Mouse (Mus musculus) c-Kit-positive CD71-positive TER-119-negative erythroid progenitor cells, embryonic 14.5 days (primary cell): Measurements from ENCODE around the gene Ppp1r14b.

Source experiments
- DNase-seq: peaks from one replicate; pipeline ENCODE4 v3.0.0-alpha.2; 2013; ENCODE audit warnings: low read depth

Ppp1r14b gene

DNA sequence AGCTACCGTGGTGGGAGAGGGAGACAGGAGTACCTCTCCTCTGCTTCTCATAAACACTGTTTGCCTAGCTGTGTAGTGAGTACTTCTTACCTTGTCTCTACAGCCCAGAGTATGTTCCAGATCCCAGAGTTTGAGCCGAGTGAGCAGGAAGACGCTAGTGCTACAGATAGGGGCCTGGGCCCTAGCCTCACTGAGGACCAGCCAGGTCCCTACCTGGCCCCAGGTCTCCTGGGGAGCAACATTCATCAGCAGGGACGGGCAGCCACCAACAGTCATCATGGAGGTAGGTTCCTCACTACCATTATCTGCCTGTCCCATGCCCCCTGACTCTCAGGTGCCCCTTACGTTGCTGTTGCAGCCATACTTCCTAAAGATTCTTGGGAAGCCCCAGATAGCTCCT lies 32.0 kb upstream of the Ppp1r14b start:
- DNase-seq, result no peak

DNA sequence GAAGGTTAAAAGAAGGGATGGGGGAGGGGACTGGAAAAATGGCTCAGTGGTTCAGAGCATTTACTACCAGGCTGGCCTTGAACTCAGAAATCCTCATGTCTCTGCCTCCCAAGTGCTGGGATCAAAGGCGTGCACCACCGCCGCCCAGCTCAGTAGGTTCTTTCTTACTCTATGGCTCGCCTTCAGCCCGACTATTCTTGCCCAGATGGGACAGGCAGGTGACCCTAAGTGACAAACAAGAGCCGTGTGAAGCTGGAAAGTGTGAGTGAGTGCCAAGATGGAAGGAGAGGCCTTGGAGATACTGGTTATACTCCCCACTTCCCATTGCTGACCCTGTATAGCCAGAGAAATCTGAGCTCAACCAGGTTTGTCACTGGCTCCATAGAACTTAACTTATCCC lies 31.1 kb upstream of the Ppp1r14b start:
- no peak for DNase-seq

DNA sequence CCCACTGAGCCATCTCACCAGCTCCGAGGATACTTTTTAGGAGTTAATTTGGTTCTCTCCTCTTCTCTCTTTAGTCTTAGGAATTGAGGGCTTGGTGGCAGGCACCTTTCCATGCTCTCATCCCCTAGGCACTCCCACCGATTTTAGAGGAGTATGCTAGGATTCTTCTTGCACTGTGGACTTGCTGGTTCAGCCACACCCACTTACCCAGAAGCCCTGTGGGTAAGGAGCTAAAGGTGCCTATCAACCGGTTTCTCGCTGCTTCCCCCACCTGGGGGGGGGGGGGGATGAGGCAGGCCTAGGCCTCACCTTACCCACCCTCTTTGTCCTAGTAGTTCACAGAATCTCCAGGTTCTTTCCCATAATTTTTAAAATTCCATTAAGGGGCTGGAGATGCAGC lies 27.0 kb upstream of the Ppp1r14b start:
- no peak for DNase-seq

DNA sequence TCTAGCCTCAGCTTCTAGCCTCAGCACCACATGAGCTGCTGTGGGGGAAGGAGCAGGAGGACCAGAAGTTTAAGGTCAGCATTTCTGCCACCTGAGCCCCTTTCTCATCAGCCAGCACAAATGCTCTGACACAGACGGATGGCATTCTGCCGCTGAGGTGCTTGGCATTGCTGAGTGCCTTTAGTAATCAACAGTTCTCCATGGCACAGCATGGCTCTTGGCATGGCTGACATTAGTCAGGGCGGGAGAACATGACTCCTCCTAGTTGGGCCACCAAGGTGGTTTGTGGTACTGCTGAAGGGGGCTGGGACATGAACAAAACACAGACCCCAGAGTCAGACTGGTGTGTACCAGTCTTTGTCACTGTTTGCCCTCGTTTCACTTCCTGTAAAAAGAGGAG lies 26.6 kb upstream of the Ppp1r14b start:
- no peak for DNase-seq

DNA sequence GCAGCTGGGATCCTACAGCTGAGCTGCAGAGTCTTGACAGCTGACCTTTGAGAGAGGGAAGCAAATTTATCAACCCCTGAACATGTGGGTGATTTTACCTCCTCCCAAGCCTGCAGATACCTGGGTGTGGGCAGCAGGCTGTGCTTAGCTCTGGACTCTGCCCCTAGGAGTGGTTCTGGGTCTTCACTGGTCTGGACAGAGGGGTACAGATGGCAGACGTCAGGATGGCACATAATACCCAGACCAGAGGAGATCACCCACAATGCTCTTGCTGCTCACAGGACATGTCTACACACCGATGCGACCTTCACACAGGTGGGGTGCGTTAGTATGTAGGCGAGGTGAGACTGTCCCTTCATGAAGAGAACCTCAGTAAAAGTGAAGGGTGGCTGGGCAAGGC lies 25.2 kb upstream of the Ppp1r14b start:
- DNase-seq, result no peak

DNA sequence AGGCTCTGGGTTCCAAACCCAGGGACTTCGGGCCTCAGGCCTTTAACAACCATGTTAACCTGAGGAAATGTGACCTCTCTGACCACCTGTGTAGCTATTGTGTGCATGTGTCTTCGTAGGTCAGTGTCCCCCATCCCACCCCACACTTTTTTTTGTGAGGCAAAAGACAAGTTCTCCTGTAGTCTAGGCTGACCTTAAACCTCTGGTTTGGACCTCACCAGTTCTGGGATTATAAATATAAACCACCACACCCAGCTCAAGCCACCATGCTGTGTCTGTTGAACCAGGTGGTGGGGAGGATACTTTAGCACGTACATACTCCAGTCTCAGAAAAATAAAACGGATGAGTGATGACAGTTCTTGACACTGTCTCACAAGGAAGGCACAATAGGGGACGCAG lies 24.8 kb upstream of the Ppp1r14b start:
- no peak for DNase-seq

DNA sequence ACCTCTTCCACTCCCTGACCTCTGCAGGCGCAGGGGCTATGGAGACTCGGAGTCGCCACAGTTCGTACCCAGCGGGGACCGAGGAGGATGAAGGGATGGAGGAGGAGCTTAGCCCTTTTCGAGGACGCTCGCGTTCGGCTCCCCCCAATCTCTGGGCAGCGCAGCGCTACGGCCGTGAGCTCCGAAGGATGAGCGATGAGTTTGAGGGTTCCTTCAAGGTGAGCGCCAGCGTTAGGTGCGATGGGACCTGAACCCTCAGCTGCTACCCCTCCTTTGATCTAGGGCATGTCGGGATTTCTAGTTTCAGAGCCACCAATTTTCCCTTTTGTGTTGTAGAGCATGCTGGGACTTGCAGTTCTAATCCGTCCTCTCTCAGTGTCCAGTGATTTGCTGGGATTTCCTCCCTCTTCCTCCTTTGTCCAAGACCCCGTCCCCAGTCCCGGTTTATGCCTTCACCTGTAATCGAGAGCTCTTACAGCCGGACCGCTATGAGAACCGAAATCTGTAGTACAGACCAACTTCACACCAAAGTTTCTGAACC lies 24.1 kb upstream of the Ppp1r14b start:
- DNase-seq, result no peak

DNA sequence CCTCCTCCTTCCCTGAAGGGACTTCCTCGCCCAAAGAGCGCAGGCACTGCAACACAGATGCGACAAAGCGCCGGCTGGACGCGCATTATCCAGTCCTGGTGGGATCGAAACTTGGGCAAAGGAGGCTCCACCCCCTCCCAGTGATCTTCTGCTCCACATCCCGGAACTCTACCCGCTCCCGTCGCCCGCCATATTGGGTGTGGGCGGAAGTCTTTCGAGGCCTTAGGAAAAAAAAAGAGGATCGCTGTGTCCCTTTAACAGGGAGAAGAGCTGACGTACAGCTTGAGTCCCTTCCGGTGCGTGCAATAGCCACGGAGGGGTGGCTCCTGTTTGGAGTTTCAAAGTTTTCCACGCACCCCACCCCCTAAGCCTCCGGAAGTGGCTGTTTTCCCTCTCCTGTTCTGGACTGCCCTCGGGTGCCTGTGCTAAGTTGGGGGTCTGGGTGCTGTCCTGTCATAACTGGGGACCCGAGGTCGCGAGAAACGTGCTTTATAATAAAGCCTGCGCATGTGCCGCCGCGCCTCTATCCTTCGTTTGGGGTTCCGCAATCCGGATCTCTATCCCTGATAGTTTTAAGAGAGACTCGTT lies 23.3 kb upstream of the Ppp1r14b start:
- DNase-seq, result peak; percentile 79

DNA sequence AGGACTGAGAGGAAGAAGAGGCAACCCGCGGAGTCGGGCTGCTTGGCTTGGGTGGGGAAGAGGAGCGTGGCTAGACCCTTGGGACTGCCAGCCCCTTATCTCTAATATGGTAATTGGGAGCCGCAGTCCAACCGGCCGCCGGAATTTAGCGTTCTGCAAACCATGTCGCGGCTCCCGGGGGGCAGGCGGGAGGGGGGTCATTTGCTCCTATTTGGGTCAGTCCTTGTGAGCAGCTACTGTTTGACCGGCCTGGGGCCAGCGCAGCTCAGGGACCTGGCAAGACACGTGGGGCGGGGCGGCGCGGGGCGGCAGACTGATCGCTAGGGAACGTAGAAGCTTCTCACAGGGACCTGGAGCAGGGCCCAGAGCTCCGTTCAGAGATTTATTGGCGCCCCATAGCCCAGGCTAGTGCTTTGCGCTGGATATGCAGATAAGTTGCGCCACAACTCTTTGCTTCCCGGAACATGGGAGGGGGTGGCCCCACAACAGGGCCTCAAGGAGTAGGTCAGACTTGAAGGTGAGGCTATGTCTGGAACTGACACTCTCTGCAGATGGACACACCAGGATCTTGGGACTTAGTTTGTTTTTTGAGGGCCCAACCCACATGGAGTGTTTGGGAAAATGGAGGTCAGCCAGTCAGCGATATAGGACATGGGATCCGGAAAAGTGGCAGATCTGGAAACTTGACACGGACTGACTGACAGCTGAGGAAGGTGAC lies 22.6 kb upstream of the Ppp1r14b start:
- DNase-seq, result no peak

DNA sequence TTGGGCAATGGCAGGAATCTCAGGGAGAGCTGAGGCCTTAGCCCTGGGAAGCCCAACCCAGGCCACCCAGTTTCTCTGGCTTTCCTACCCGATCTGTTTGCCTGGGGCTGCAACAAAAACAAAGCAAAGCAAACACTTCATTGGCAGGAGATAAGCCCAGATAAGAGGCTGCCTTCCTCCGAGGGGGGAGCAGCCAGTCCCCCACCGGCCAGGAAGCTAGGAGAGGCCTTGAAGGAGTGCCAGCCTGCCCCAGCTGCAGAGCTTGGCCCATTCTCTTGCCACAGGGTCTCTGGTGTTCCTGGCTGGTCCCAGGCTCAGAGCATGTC lies 22.1 kb upstream of the Ppp1r14b start:
- DNase-seq, result no peak

DNA sequence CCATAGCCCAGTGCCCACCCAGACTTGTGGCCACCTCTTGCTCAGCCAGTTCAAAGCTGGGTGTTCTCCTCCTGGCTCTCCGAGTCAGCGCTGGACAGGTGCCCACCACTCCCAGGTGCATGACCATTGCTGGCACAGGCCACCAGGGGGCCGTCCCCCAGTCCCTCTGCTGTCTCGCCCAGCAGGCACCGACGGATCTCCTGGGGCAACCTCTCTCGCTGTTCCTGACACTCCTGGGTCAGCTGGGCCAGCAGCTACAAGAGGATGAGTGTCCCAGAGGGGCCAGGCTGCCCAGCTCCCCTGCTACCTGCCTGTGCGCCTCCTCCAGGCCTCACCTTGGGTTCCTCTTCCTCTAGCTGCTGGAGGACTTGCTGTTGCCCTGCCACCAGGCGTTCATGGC lies 20.7 kb upstream of the Ppp1r14b start:
- no peak for DNase-seq

DNA sequence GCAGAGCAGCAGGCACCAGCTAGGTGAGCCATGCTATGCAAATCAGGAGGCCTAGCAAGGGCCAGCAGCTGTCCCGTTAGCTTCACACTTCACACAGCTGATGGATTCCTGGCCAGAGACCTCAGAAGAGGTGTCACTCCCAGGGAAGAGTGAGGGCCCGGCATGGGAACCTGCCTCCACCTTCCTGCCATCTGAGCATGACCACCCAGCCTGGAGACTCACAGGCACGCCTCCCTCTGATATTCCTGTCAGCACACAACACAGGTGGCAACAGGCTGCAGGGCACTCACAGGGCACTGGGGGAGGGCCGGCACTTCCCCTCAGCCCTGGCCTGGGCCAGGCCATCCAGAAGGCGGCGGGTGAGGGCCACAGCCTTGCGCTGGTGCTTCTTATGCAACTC lies 19.3 kb upstream of the Ppp1r14b start:
- DNase-seq, result no peak

DNA sequence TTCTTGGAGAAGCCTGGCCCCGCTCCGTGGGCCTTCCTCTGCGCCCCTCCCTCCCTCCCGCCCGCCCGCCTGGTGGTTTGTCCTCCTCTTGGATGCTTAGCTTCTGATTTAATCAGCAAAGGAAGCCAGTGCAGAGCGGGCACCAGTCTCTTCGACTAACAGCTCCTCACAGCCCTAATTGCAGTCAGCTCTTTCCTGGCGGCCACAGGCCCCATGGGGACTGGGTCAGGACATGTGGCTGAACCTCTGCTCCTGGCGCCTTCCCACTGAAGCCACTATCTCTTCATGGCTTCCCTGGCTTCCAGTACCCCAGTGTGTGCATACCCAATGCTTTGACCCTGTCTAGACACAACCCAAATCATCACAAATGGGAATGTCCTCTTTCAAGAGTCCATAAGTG lies 18.3 kb upstream of the Ppp1r14b start:
- DNase-seq, result no peak

DNA sequence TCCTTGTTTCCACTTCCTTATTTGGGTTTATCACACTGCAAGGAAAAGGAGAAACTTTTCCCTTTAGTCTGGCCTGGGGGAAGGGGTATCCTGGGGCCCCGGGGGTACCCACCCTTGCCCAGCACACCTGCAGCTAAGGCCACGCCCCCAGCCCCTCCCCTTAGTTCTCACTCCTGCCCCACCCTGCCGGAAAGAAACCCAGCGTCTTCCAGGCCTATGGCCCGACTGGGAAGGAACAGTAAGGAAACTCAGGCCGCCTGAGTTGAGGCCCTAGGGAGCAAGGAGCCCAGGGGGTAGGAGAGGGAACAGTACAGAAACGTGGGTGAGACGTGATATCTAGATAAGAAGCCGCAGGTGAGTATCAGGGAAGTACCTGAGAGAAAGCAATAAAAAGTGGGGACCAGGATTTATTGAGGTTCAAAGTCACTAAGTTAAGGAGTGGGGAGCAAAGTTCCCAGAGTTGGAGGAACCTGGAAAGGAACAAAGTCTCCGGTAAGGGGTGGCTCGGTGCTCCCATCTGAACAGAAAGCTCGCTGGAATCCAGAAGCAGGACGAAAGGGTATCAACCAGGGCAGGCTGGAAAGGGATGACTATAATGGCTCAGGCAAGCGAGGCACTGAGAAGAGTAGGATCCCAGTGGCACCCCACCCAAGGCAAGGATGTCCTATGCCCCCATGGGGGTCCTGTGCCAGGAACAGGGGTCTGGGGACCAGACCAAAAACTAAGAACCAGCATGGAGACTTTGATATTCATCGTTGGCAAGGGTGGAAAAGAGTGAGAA lies 6.1 kb upstream of the Ppp1r14b start:
- DNase-seq, result no peak

DNA sequence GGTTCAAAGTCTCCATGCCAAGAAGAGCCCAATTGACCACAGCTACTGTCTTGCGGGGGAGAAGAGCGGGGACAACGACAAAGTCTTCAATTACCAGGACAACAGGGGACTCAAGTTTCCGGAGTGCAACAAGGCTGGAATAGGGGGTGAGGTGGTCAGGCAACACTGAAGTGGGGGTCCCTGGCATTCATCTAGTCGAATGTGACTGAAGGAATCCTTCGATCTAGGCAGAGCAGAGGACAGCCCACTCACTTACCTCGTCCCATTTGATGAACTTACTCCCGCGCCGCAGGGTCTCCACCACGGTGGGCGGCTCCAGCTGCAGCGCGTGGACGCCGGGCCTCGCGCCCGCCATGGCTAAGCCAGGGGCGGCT lies 5.5 kb upstream of the Ppp1r14b start:
- no peak for DNase-seq

DNA sequence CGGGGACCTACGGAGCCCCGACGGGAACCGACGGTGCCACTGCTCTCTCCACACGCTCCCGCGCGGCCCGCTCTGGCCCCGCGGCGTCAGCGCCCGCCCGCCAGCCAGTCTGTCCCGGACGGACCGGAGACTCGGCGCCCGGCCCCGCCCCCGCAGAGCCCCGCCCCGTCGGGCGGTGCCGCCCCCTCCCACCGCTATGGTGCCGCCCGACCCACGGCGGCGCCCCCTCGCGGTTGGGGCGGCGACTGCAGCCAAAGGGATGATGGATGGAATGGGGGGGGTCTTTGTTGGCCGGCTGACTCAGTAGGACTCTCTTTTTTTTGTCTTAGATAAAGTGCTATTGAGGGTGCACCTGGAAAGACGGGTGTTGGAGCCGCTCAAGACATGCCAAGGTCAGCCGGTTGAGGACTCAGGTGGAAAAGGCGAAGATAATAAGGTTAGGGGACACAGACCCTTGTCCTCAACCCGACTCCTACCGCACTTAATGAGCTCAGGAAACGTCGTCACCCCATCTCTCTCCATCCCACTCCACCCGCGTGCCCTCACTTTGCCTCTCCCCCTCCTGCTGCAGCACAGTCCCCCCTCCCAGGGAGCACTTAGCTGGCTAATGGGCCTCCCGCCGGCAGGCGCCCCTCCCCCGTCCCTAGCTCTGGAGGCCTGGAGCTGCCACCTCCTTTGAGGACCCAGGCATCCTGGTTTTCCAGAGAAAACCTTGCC lies 4.9 kb upstream of the Ppp1r14b start:
- no peak for DNase-seq

DNA sequence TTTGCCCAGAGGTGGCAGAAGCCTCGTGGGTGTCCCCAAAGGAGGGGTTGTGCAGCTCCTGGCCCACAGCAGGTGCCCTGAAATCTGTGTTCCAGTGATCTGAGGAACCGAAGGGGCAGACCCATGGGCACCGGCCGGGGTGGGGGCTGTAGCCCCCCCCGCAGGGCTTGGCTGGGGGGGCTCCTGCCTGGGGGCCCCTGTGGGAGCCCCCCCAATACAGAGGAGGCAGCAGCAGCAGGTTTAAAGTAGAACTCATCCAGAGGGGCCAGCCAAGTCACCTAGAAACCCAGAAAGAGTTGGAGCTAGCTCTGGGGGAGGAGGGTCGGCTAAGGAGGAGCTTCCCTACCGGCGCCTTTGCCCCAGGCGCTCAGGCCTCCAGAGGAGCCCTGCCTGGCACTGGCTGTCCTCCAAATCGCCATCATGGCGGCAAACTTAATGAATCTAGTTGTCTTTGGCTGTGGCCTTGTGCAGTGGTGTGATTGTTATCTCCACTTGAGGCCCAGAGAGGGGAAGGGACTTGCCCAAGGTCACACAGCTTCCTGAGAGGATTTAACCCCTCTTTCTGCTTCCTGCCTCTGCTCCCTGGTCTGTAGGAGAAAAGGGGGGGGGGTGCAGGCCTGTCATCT lies 4.2 kb upstream of the Ppp1r14b start:
- DNase-seq, result no peak

DNA sequence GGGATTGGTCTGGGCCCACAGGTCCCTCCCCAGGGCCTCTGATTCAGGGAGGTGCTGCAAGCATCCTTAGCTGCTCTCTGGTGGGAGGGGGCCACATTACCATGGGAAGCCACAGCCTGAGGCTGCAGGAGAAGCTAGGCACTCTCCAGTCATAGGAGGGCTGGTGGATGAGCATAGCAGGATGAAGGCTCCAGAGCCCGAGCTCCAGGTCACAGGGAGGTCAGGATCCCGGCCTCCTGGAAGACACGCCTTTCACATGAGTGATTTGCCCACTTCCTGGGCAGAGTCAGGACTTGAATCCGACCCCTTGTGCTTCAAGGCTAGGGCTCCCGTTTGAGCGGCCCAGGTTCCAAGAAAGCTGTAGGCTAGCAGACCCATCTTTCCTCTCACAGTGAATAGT lies 3.1 kb upstream of the Ppp1r14b start:
- DNase-seq, result no peak

DNA sequence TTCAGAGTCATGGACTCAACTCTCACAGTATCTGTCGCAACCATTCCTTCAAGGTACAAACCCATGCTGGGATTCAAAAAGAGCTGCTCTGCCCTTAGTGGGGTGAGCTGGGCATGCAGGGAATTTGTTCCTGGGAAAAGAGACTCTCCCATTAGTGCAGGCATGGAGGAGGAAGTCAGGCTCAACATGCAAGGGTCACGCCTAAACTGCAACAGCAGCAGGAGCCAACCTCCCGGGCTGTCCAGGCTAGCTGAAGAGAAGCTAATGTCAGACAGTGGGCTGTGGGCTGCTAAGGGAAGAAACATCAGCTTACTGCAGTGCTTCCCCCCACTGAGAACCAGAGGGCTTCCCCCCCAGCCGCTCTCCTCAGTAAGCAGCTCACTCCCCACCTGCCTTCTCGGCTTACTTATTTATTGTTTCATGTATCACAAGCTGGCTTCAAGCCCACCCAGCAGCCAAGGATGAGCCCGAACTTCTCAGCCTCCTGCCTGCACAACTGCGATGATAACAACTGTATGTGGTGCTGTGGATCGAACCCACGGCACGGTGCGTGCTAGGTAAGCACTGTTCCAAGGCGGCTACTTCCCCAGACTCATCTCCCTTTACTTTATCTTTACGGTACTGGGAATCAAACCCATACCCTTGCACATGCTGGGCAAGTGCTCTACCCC lies 2.4 kb upstream of the Ppp1r14b start:
- no peak for DNase-seq

DNA sequence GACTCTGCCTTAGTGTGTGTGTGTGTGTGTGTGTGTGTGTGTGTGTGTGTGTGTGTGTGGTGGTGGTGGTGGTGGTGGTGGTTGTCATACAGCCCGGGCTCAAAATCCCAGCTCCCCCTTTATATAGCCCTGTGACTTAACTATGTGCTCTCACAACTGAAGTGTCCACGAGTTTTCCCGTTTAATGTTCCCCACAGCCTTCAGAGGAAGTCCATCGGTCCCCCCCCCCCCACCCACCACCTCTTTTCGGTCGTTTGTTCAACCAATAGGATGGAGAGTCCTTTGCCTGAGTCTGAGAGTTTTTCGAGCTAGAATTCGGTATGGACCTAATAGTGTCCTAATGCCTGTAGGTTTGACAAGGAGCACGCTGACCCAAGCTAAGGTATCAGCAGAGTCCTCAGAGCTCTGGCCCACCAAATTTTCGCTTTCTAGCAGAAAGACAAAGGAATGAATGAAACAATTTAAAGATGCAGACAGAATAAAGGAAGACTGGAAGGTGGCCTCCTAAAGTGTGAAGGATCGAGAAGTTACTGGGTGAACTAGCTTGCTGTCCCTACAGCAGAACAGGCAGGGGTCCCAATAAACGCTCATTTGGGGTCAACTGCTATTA lies 1.1 kb upstream of the Ppp1r14b start:
- no peak for DNase-seq
